Mouse (Mus musculus) heart, embryonic 11.5 days (tissue): Measurements from ENCODE around the gene Ghr. TPM values are rescaled to one million over a fixed set of nuclear protein-coding genes. Genes with fewer than 3 reads are reported as not detected.
A peak's percentile ranks its signal among the peaks of the same experiment; 100 is the strongest.

ENCODE experiments used
- ATAC-seq: fragments of 200-750 bp; cut with Nextera tagmentation; replicated peaks from 2 replicates; pipeline ENCODE4 v1.8.0; 2017; ENCODE audit warnings: moderate library complexity; ENCODE audit not compliant: insufficient number of reproducible peaks, low FRiP score, low TSS enrichment
- H3K27ac ChIP-seq: fragments of 300-500 bp; sonication (generic); 2 replicates; pipeline ENCODE4 v1.5.1; 2014; ENCODE audit warnings: mild to moderate bottlenecking, low read depth, low read length
- H3K27me3 ChIP-seq: fragments of 300-500 bp; sonication (generic); 2 replicates; pipeline ENCODE4 v1.6.1; 2014; ENCODE audit warnings: mild to moderate bottlenecking, low read length, mixed read lengths; ENCODE audit not compliant: control insufficient read depth, insufficient read depth
- H3K36me3 ChIP-seq: fragments of 300-500 bp; sonication (generic); 2 replicates; pipeline ENCODE4 v1.6.1; 2014; ENCODE audit warnings: mild to moderate bottlenecking, low read length, moderate library complexity, mixed read lengths; ENCODE audit not compliant: control insufficient read depth, insufficient read depth
- H3K4me1 ChIP-seq: fragments of 300-500 bp; sonication (generic); 2 replicates; pipeline ENCODE4 v1.6.1; 2014; ENCODE audit warnings: low read length; ENCODE audit not compliant: control insufficient read depth, insufficient read depth
- H3K4me2 ChIP-seq: fragments of 300-500 bp; sonication (generic); 2 replicates; pipeline ENCODE4 v1.6.1; 2014; ENCODE audit warnings: mild to moderate bottlenecking, moderate library complexity
- H3K4me3 ChIP-seq: fragments of 300-500 bp; sonication (generic); 2 replicates; pipeline ENCODE4 v1.5.1; 2014; ENCODE audit warnings: low read depth, low read length
- H3K9ac ChIP-seq: fragments of 300-500 bp; sonication (generic); 2 replicates; pipeline ENCODE4 v1.6.1; 2014; ENCODE audit warnings: mild to moderate bottlenecking, low read depth, low read length, moderate library complexity
- H3K9me3 ChIP-seq: fragments of 300-500 bp; sonication (generic); replicated peaks from 2 replicates; pipeline ENCODE4 v1.6.1; 2016; ENCODE audit warnings: low read length; ENCODE audit not compliant: control insufficient read depth
- WGBS: fragments of 180-500 bp; shearing (Covaris S2); extraction: QIAGEN DNeasy Blood & Tissue Kit; methylation state at CpG from one replicate; pipeline ENCODE4 v1.1.7; 2014; ENCODE audit not compliant: insufficient replicate concordance; 5-methylcytosine and 5-hydroxymethylcytosine counted together
- polyA plus RNA-seq: library from polyadenylated mRNA; unstranded; fragments of >200 nt; fragmentation: Nextera tagmentation; extraction: Ambion mirVana; gene quantifications from 2 replicates; pipeline ENCODE4 v1.2.1, GENCODE M21; 2014

Ghr gene
- polyA plus RNA-seq, 1 experiment from 2014 or later: 53.8 TPM

DNA sequence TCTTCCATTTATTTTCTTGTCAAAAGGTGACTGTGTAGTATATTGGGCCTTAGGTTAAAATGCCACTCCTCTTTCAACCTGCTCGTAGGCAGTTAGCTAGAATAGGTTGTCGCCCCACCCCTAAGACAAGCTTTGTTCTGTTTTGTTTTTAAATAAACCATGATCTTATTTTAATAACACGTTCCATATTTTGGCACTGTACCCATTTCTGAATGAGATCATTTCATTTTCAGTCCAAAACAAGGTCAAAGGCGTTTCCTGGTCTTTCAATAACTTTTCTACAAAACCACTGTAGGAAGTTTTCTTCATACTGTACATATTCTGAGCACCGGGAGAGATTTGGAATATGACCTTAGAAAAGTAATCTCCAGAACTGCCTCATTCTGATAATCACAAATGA, 78.6 kb downstream of the Ghr start:
- H3K9me3 ChIP-seq: no peaks in the 10 kb centered on the region
- H3K9ac ChIP-seq: no peak overlapping the region
- no peaks in the 10 kb centered on the region for H3K27me3 ChIP-seq
- H3K27ac ChIP-seq: no peak overlapping the region
- H3K4me1 ChIP-seq: peaks cover 10% of the 10 kb centered on the region; the same call in 1 of the 2 replicates
- H3K4me3 ChIP-seq: no peak overlapping the region
- H3K4me2 ChIP-seq: no peak overlapping the region
- WGBS: 84% methylated on average over 5 of the region's 5 CpGs
- no peak for ATAC-seq
- H3K36me3 ChIP-seq: no peaks in the 10 kb centered on the region

DNA sequence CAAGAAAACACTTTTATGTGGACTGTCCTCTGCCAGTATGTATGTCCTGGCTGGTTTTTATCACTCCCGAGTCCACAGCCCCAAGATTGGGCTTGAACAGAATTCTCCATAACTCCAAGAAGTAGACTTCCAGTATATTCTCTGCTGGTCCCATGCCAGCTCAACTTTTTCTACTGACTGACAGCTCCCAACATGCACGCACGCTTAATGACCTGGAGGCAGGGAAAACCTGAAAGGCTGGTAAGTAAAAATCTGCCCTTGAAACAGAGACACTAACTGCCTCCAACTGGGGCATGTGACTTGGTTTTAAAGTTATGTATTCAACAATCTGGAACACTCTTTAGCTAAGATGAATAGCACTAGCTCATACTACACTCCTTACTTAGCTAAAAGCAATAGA, 81.6 kb downstream of the Ghr start:
- H3K27ac ChIP-seq: no peak overlapping the region
- H3K9ac ChIP-seq: no peak overlapping the region
- no peak overlapping the region for H3K4me2 ChIP-seq
- peaks cover 7% of the 10 kb centered on the region for H3K4me1 ChIP-seq
- no peak overlapping the region for H3K4me3 ChIP-seq
- no peaks in the 10 kb centered on the region for H3K27me3 ChIP-seq
- 78% methylated on average over 3 of the region's 3 CpGs for whole genome bisulfite sequencing
- ATAC-seq: no peak
- no peaks in the 10 kb centered on the region for H3K9me3 ChIP-seq
- no peaks in the 10 kb centered on the region for H3K36me3 ChIP-seq

DNA sequence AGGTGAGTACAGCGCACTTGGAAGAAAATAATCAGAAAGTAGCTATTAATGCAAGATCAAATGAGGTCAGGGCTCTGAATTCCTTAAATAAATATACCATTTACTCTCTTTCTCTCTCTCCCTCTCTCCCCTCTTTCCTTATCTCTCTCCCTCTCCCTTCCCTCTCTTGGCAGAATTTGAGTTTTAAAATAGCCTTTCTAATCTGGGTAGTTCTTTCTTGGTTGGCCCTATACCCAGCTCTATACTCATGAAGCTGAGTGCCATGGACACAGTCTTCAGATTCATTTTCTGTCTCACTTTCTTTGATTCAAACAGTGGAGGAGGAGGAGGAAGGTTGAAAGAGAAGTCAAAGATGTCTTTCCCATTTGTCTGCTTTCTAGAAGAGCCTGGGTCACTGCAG, 84.3 kb downstream of the Ghr start:
- no peaks in the 10 kb centered on the region for H3K9me3 ChIP-seq
- 83% methylated on average over 1 of the region's 1 CpGs for WGBS
- no peak for ATAC-seq
- peak overlapping the region; percentile 62 for H3K27ac ChIP-seq
- H3K9ac ChIP-seq: no peak overlapping the region
- H3K4me3 ChIP-seq: no peak overlapping the region
- no peaks in the 10 kb centered on the region for H3K36me3 ChIP-seq
- no peaks in the 10 kb centered on the region for H3K27me3 ChIP-seq
- peaks cover 7% of the 10 kb centered on the region for H3K4me1 ChIP-seq
- no peak overlapping the region; the same call in 1 of the 2 replicates for H3K4me2 ChIP-seq

DNA sequence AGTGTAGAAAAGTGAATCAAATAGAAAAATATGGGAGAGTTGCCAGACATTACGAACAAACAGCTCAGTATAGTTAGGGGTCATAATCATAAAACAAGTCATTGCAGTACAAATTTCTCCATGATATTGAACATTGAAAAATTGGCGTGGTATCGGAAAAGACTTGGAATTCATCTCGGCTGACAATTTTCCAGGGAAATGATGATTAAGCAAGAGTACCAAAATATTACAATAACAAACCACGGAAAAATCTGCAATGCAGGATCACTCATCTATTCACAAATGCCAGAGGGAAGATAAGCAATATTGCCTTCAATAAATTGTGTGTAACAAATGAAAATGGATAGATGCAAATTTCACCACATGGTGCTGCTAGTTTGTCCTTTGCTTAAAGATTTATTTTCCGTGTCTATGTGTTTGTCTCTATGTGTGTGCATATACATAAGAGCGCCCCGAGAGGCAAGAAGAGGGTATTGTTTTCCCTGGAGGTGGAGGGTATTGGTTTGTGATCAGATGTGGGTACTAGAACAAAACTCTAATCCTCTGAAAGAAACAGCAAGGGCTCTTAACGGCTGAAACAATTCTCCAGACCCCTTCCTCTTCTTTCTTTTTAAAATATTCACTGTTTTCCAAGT, 85.2 kb downstream of the Ghr start:
- Histone ChIP-seq H3K4me1 (peaks cover 7% of the 10 kb centered on the region), H3K4me3 (no peak overlapping the region), H3K4me2 (no peak overlapping the region), H3K9ac (no peak overlapping the region), H3K27ac (no peak overlapping the region), H3K9me3 (no peaks in the 10 kb centered on the region), H3K36me3 (no peaks in the 10 kb centered on the region), H3K27me3 (no peaks in the 10 kb centered on the region)
- ATAC-seq: no peak
- 82% methylated on average over 9 of the region's 9 CpGs for WGBS

DNA sequence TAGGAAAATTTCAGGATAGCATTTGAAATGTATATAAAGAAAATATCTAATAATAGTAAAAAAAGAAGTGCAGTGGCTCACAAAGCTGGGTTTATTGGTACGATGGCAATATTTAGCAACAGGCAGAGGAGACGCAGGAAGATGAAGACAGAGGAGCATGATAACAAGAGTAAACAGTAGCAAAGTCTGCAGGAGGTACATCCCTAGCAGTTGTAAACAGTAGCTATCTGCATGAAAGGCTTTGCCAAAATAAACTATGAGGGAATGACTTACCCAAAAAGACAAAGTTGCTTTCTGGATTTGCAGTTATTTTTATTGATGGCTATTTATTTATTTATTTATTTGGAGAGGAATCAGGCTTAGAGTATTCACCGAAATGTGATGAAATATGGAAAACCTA, 92.4 kb downstream of the Ghr start:
- no peaks in the 10 kb centered on the region for H3K27me3 ChIP-seq
- WGBS: 69% methylated on average over 3 of the region's 3 CpGs
- no peaks in the 10 kb centered on the region for H3K36me3 ChIP-seq
- no peak overlapping the region for H3K4me2 ChIP-seq
- no peak overlapping the region for H3K27ac ChIP-seq
- H3K4me3 ChIP-seq: no peak overlapping the region
- no peak for ATAC-seq
- H3K9me3 ChIP-seq: no peaks in the 10 kb centered on the region
- H3K9ac ChIP-seq: no peak overlapping the region
- no peaks in the 10 kb centered on the region; the same call in 1 of the 2 replicates for H3K4me1 ChIP-seq

DNA sequence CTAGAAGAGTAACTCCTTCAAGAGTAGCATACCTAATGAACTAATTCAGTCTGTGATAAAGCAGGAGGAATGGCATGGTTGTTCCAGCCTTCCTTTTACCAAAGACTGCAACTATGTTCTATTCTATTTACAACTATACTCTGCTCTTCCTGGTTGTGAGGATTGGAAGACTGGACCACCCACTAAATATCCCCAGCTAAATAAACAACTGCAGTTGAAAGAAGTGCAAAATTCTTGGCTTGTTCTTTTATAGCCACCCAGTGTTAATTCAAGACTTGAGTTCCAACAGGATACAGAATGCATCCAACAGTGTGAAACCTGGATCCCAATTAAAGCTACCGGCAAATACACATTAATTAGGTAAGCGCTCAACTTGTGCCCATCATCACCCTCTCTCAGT, 93.3 kb downstream of the Ghr start:
- ATAC-seq: no peak
- Histone ChIP-seq H3K4me3 (no peak overlapping the region), H3K27me3 (no peaks in the 10 kb centered on the region), H3K4me2 (no peak overlapping the region), H3K27ac (no peak overlapping the region), H3K36me3 (no peaks in the 10 kb centered on the region), H3K4me1 (no peaks in the 10 kb centered on the region; the same call in 1 of the 2 replicates), H3K9ac (no peak overlapping the region), H3K9me3 (no peaks in the 10 kb centered on the region)
- 93% methylated on average over 2 of the region's 2 CpGs for WGBS

DNA sequence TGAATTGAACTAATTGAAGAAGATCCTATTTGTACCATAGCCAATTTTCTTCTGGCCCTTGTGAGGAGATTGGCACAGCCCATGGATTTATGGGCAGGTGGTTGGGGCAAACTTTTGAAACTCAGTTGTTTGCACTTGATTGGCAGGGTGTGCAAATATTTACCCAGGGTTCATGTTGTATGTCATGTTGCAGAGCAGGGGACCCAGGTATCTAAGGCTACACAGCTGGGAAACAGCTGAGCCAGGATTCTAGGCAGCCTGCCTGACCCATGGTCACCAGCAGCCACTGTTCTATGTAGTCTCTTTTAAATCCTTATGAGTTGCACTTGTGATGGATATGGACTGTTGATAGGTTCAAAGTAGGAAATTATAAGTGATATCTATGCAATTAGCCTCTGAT, 94.1 kb downstream of the Ghr start:
- no peak for ATAC-seq

DNA sequence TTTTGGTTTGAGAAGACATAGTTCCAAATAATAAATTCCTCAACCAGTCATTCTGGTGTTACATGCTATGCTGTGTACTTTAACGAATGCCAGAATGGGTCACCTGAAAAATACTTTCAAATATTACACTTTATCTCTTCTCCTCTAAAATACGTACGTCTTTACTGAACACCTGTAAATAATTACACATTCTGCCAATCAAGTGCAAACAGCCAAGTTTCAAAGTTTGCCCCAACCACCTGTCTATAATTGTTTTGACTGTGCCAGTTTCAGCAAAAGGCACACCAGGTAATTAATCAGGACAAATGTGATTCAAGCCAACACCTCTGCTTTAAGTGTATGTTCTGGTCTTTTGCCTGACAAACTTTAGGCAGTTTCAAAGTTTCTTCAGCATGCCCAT, 94.7 kb downstream of the Ghr start:
- H3K4me3 ChIP-seq: no peak overlapping the region
- no peak overlapping the region for H3K4me2 ChIP-seq
- ATAC-seq: no peak
- H3K27me3 ChIP-seq: no peaks in the 10 kb centered on the region
- H3K9me3 ChIP-seq: no peaks in the 10 kb centered on the region
- H3K9ac ChIP-seq: no peak overlapping the region
- WGBS: 84% methylated on average over 3 of the region's 3 CpGs
- H3K4me1 ChIP-seq: no peaks in the 10 kb centered on the region; the same call in 1 of the 2 replicates
- no peak overlapping the region for H3K27ac ChIP-seq
- H3K36me3 ChIP-seq: no peaks in the 10 kb centered on the region

More for the DNA sequence above, 94.1 kb downstream of the Ghr start:
- H3K9ac ChIP-seq: no peak overlapping the region
- H3K27me3 ChIP-seq: no peaks in the 10 kb centered on the region
- H3K4me1 ChIP-seq: no peaks in the 10 kb centered on the region; the same call in 1 of the 2 replicates
- H3K4me2 ChIP-seq: no peak overlapping the region
- no peaks in the 10 kb centered on the region for H3K36me3 ChIP-seq
- H3K27ac ChIP-seq: no peak overlapping the region
- no peaks in the 10 kb centered on the region for H3K9me3 ChIP-seq
- H3K4me3 ChIP-seq: no peak overlapping the region

DNA sequence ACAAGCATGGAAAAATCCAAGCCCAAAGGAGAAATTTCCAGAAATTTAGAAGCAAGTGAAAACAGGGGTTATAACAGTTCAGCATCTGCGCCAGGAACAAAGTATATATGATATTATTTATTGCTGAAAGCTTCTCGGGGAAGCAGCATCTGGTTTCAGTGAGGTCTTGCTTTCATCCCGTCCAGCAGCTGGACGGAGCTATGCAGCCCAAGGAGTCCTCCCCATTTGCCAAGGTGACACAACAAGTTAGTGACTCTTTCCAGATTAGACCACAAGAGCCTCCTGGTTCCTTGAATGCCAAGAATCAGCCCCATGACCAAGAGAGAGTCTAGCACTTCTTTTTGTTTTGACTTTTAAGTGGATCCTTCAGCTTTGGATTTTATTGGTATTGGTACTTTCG, 96.6 kb downstream of the Ghr start:
- no peak overlapping the region for H3K27ac ChIP-seq
- no peaks in the 10 kb centered on the region for H3K36me3 ChIP-seq
- H3K9ac ChIP-seq: no peak overlapping the region
- H3K4me2 ChIP-seq: no peak overlapping the region
- no peaks in the 10 kb centered on the region for H3K4me1 ChIP-seq
- no peak for ATAC-seq
- H3K9me3 ChIP-seq: no peaks in the 10 kb centered on the region
- 81% methylated on average over 5 of the region's 5 CpGs for WGBS
- no peaks in the 10 kb centered on the region for H3K27me3 ChIP-seq
- no peak overlapping the region for H3K4me3 ChIP-seq
